Mouse (Mus musculus): ENCODE measurements at regions not wholly inside any gene's neighbourhood (a gene's known extent, or its start where the extent isn't known, plus 50 kb on each side); places are given as distances from the start of the nearest gene placed in this dataset.
"Not testable (repeated sequence)": the region's sequence is repeated elsewhere in the genome, so short reads cannot be mapped to it uniquely, and the experiment has no call there.

DNA sequence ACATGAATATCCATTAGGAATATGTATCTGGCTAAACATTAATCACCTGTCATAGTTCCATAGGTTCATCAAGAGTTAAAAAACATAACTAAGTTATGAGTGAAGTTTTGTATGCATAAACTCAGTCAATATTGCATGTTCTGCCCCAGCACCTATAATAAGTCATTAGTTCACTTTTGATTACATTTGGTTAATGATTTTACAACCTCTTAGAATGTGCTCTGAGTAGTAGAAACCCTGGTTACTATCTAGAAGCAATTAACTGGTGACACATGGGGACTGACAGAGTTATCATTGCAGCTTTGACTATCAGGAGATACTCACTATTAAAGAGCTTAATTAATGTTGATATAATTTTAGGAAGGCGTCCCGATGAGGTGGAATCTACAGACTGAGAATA is 183.2 kb downstream of the Serpinb8 start:
- Histone ChIP-seq H3K27ac (ENCODE audit: low read depth, low read length) (no peak overlapping the region), H3K9ac (ENCODE audit: low read depth, low read length) (no peak overlapping the region), H3K27me3 (ENCODE audit: control insufficient read depth, insufficient read depth, low read length) (no peaks in the 10 kb centered on the region), H3K9me3 (ENCODE audit: control insufficient read depth, low read length) (no peaks in the 10 kb centered on the region), H3K36me3 (ENCODE audit: control insufficient read depth, insufficient read depth, low read length) (no peaks in the 10 kb centered on the region), H3K4me1 (ENCODE audit: control insufficient read depth, insufficient read depth, low read length) (no peaks in the 10 kb centered on the region), H3K4me2 (replicated peaks; ENCODE audit: low read depth, low read length) (no peak overlapping the region), H3K4me3 (ENCODE audit: low read length) (no peak overlapping the region)
- no peak for ATAC-seq (ENCODE audit: low FRiP score, low TSS enrichment)
- WGBS, result 80% methylated on average over 2 of the region's 2 CpGs

DNA sequence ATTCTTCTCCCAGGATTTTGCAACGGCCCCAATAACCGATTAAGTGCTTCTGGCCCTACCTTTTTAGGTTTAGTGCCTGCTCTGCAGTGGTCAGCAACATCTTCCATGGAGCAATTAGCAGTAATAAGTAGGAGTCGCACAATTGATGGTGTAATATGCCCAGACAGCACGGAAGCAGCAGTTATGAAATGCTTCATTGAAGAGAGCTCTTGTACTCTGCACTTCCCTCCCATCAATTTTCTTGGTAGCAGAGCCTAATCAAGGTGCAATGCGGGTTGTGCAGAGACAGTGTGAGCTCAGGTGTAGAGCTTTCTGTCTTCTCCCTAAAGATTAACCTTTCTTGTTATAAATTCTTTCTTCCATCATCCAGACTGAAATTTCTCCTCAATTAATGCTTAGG is 193.3 kb downstream of the Serpinb8 start:
- 77% methylated on average over 5 of the region's 5 CpGs for WGBS

DNA sequence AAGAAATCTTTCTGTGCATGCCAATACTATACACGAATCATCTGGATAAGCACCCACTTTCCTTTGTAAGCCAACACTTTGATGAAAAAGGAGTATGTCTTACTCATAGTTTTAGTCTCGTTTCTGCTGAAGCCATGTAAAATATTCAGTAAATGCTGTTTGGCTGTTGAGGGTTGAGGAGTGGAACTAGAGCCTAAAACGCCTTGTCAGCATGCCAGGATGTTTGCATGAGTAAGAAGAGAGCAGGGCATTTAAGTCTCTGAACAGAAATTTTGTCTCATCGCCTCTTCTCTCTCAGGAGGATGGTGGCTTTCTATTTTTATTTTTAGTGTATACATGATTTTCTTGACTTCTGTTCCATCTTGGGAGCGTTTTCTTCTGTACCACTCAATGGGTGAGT is 216.0 kb downstream of the Serpinb8 start:
- Histone ChIP-seq H3K36me3 (ENCODE audit: control insufficient read depth, insufficient read depth, low read length) (no peaks in the 10 kb centered on the region), H3K4me1 (ENCODE audit: control insufficient read depth, insufficient read depth, low read length) (no peaks in the 10 kb centered on the region), H3K9me3 (ENCODE audit: control insufficient read depth, low read length) (no peaks in the 10 kb centered on the region), H3K27me3 (ENCODE audit: control insufficient read depth, insufficient read depth, low read length) (no peaks in the 10 kb centered on the region), H3K27ac (ENCODE audit: low read depth, low read length) (no peak overlapping the region), H3K9ac (ENCODE audit: low read depth, low read length) (no peak overlapping the region), H3K4me2 (replicated peaks; ENCODE audit: low read depth, low read length) (no peak overlapping the region), H3K4me3 (ENCODE audit: low read length) (no peak overlapping the region)
- ATAC-seq (ENCODE audit: low FRiP score, low TSS enrichment), result no peak
- WGBS, result 85% methylated on average over 5 of the region's 5 CpGs

More for the DNA sequence above, 193.3 kb downstream of the Serpinb8 start:
- Histone ChIP-seq H3K27me3 (ENCODE audit: control insufficient read depth, insufficient read depth, low read length) (no peaks in the 10 kb centered on the region), H3K4me2 (replicated peaks; ENCODE audit: low read depth, low read length) (no peak overlapping the region), H3K4me1 (ENCODE audit: control insufficient read depth, insufficient read depth, low read length) (no peaks in the 10 kb centered on the region), H3K9me3 (ENCODE audit: control insufficient read depth, low read length) (no peaks in the 10 kb centered on the region), H3K36me3 (ENCODE audit: control insufficient read depth, insufficient read depth, low read length) (no peaks in the 10 kb centered on the region), H3K27ac (ENCODE audit: low read depth, low read length) (no peak overlapping the region), H3K9ac (ENCODE audit: low read depth, low read length) (no peak overlapping the region), H3K4me3 (ENCODE audit: low read length) (no peak overlapping the region)
- ATAC-seq (ENCODE audit: low FRiP score, low TSS enrichment), result no peak

DNA sequence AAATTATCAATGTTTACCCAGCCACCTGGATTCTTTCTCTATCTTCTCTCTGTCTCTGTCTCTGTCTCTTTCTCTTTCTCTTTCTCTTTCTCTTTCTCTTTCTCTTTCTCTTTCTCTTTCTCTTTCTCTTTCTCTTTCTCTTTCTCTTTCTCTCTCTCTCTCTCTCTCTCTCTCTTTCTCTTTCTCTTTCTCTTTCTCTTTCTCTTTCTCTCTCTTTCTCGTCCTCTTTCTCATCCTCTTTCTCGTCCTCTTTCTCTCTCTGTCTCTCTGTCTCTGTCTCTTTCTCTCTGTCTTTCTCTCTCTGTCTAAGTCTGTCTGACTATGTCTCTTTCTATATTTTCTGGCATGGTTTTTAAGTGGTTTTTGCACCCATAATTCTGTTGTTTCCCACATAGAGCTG is 217.6 kb downstream of the Serpinb8 start:
- H3K27me3 ChIP-seq (ENCODE audit: control insufficient read depth, insufficient read depth, low read length); ATAC-seq (ENCODE audit: low FRiP score, low TSS enrichment); H3K4me2 ChIP-seq (replicated peaks; ENCODE audit: low read depth, low read length); H3K9ac ChIP-seq (ENCODE audit: low read depth, low read length); H3K36me3 ChIP-seq (ENCODE audit: control insufficient read depth, insufficient read depth, low read length); H3K27ac ChIP-seq (ENCODE audit: low read depth, low read length); H3K9me3 ChIP-seq (ENCODE audit: control insufficient read depth, low read length); H3K4me1 ChIP-seq (ENCODE audit: control insufficient read depth, insufficient read depth, low read length); H3K4me3 ChIP-seq (ENCODE audit: low read length): not testable (repeated sequence)
- WGBS, result 85% methylated on average over 2 of the region's 2 CpGs

DNA sequence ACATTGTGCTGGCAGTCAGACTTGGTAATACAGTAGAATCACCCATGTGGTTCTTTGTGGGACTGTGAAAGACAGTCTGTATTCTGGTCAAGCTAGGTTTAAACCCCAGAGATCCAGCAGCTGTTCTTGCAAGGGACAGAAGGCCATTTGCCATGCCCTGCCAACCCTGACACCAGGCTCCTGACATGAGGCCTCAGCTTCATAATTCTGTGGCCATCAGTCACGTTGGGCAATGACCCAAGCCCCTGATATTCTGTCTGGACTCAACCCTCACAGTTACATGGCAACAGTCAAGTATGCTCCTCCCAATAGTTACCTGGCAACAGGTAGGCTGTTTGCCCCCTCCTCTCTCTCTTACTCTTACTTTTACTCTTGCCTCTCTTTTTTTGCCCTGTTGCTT is 221.3 kb downstream of the Serpinb8 start:
- H3K9ac ChIP-seq (ENCODE audit: low read depth, low read length), result no peak overlapping the region
- no peaks in the 10 kb centered on the region for H3K9me3 ChIP-seq (ENCODE audit: control insufficient read depth, low read length)
- no peaks in the 10 kb centered on the region for H3K4me1 ChIP-seq (ENCODE audit: control insufficient read depth, insufficient read depth, low read length)
- H3K36me3 ChIP-seq (ENCODE audit: control insufficient read depth, insufficient read depth, low read length), result no peaks in the 10 kb centered on the region
- H3K4me2 ChIP-seq (replicated peaks; ENCODE audit: low read depth, low read length), result no peak overlapping the region
- whole genome bisulfite sequencing, result 65% methylated on average over 1 of the region's 1 CpGs
- no peak overlapping the region for H3K4me3 ChIP-seq (ENCODE audit: low read length)
- no peak overlapping the region for H3K27ac ChIP-seq (ENCODE audit: low read depth, low read length)
- no peak for ATAC-seq (ENCODE audit: low FRiP score, low TSS enrichment)
- H3K27me3 ChIP-seq (ENCODE audit: control insufficient read depth, insufficient read depth, low read length), result no peaks in the 10 kb centered on the region

DNA sequence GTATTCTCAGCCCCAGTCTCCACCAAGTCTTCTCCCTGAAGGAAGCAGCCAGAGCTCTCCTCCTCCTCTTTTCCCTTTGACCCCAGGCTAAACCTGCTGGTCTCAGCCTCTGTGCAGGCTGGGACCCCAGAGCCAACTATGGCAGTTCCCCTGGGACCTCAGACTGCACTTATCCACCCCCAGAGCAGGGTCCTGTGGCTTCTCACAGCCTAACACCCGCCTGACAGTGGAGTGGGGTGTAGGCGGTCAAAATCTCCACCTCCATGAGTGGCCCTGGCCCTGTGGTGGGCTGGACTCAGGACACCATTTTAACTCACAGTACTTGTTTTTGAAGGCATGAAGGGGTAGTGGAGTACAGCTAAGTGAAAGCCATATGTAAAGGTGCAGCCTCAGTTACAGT is 222.1 kb downstream of the Serpinb8 start:
- Histone ChIP-seq H3K27ac (ENCODE audit: low read depth, low read length) (no peak overlapping the region), H3K4me1 (ENCODE audit: control insufficient read depth, insufficient read depth, low read length) (no peaks in the 10 kb centered on the region), H3K9ac (ENCODE audit: low read depth, low read length) (no peak overlapping the region), H3K36me3 (ENCODE audit: control insufficient read depth, insufficient read depth, low read length) (no peaks in the 10 kb centered on the region), H3K9me3 (ENCODE audit: control insufficient read depth, low read length) (no peaks in the 10 kb centered on the region), H3K27me3 (ENCODE audit: control insufficient read depth, insufficient read depth, low read length) (no peaks in the 10 kb centered on the region), H3K4me2 (replicated peaks; ENCODE audit: low read depth, low read length) (no peak overlapping the region), H3K4me3 (ENCODE audit: low read length) (no peak overlapping the region)
- 91% methylated on average over 2 of the region's 2 CpGs for WGBS
- ATAC-seq (ENCODE audit: low FRiP score, low TSS enrichment), result no peak

DNA sequence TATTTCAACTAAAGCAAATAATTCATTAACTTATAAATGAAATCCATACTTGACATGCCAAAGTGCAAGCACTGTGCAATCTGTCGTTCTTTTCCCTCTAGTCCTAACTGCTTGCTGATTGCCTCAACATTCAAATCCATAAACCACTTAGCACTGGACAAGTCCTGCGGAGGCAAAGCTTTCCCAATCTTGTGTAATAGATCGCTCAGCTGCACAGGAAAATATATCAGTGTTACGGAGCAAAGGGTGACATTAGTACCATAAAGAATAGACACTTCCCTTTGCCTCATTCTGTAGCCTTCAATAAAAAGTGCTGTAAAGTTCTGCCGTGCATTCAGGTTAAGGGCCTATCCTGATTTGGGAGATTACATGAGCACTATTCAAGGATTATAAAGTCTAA is 248.1 kb downstream of the Serpinb8 start:
- Histone ChIP-seq H3K27me3 (ENCODE audit: control insufficient read depth, insufficient read depth, low read length) (no peaks in the 10 kb centered on the region), H3K9ac (ENCODE audit: low read depth, low read length) (no peak overlapping the region), H3K9me3 (ENCODE audit: control insufficient read depth, low read length) (no peaks in the 10 kb centered on the region), H3K4me3 (ENCODE audit: low read length) (no peak overlapping the region), H3K4me1 (ENCODE audit: control insufficient read depth, insufficient read depth, low read length) (no peaks in the 10 kb centered on the region), H3K27ac (ENCODE audit: low read depth, low read length) (no peak overlapping the region), H3K36me3 (ENCODE audit: control insufficient read depth, insufficient read depth, low read length) (no peaks in the 10 kb centered on the region), H3K4me2 (replicated peaks; ENCODE audit: low read depth, low read length) (no peak overlapping the region)
- no peak for ATAC-seq (ENCODE audit: low FRiP score, low TSS enrichment)
- WGBS, result 58% methylated on average over 5 of the region's 5 CpGs

DNA sequence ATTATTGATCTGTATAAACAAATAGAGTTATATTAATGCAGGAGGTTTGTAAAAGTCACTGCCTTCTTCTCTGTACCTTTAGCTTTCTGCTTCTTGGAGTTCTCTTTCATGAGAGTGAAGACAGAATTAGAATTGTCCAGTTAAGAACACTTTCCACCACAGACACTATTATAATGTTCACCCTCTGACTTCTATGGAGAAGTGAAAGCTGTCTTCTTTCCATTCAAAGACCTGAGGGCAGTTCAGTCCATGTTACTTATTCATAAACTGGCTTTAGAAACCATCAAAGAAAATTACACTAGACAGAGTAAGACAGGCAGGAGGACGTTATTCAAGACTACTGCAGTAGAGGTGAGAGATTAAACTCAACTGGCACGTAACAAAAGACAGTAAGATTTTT is 262.6 kb downstream of the Serpinb8 start:
- ATAC-seq (ENCODE audit: low FRiP score, low TSS enrichment), result no peak
- Histone ChIP-seq H3K9ac (ENCODE audit: low read depth, low read length) (no peak overlapping the region), H3K27ac (ENCODE audit: low read depth, low read length) (no peak overlapping the region), H3K27me3 (ENCODE audit: control insufficient read depth, insufficient read depth, low read length) (no peaks in the 10 kb centered on the region), H3K9me3 (ENCODE audit: control insufficient read depth, low read length) (no peaks in the 10 kb centered on the region), H3K4me3 (ENCODE audit: low read length) (no peak overlapping the region), H3K36me3 (ENCODE audit: control insufficient read depth, insufficient read depth, low read length) (no peaks in the 10 kb centered on the region), H3K4me1 (ENCODE audit: control insufficient read depth, insufficient read depth, low read length) (no peaks in the 10 kb centered on the region), H3K4me2 (replicated peaks; ENCODE audit: low read depth, low read length) (no peak overlapping the region)
- WGBS, result 69% methylated on average over 2 of the region's 2 CpGs

DNA sequence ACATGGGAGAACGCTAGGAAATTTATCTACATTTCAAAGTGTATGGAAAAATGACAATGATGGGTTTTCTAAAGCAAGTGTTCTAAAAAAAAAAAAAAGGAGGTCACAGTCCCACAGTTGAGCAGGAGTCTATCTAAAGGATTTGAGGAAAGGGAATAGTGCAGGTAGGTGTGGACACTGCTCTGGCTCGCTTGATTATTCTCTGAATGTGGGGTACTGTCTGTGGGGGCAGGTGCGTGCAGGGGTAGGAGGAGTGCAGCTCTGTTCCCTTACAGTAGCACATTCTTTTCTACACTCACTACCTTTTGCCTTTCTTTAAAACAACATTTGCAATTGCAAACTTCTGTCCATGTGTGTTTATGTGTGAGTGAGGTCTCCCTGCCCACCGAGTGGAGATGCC is 263.2 kb downstream of the Serpinb8 start:
- Histone ChIP-seq H3K9ac (ENCODE audit: low read depth, low read length) (no peak overlapping the region), H3K36me3 (ENCODE audit: control insufficient read depth, insufficient read depth, low read length) (no peaks in the 10 kb centered on the region), H3K4me1 (ENCODE audit: control insufficient read depth, insufficient read depth, low read length) (no peaks in the 10 kb centered on the region), H3K27me3 (ENCODE audit: control insufficient read depth, insufficient read depth, low read length) (no peaks in the 10 kb centered on the region), H3K4me3 (ENCODE audit: low read length) (no peak overlapping the region), H3K4me2 (replicated peaks; ENCODE audit: low read depth, low read length) (no peak overlapping the region), H3K9me3 (ENCODE audit: control insufficient read depth, low read length) (no peaks in the 10 kb centered on the region), H3K27ac (ENCODE audit: low read depth, low read length) (no peak overlapping the region)
- WGBS, result 86% methylated on average over 4 of the region's 4 CpGs
- no peak for ATAC-seq (ENCODE audit: low FRiP score, low TSS enrichment)

Measured in kidney, embryonic 14.5 days (tissue).